Mouse (Mus musculus) MEL (cell line): ENCODE measurements around the gene Dtnb. TPM values are rescaled to one million over a fixed set of nuclear protein-coding genes. Genes with fewer than 3 reads are reported as not detected.

Source experiments
- DNase-seq: peaks from one replicate; pipeline ENCODE4 v3.0.0; 2011; ENCODE audit warnings: low read depth, low spot score
- H3K27ac ChIP-seq: 2 replicates; pipeline ENCODE4 v1.5.1; 2012; ENCODE audit warnings: low read depth, mild to moderate bottlenecking, control low read depth, low read length, moderate library complexity; ENCODE audit not compliant: control insufficient read depth
- H3K27me3 ChIP-seq, 2 experiments: fragments of 150-350 bp in 1 of 2; sonication (generic) in 1 of 2; 2 replicates each; pipeline ENCODE4 v1.6.1; 2012; ENCODE audit warnings: low read length in 2 of 2, mild to moderate bottlenecking in 2 of 2, improper control_type of control experiment in 1 of 2, moderate library complexity in 1 of 2; ENCODE audit not compliant: insufficient read depth in 2 of 2, control insufficient read depth in 1 of 2
- H3K36me3 ChIP-seq, 2 experiments: 2 replicates each; pipeline ENCODE4 v1.6.1; 2012 to 2014; ENCODE audit warnings: low read length in 2 of 2, improper control_type of control experiment in 1 of 2, inconsistent platforms in 1 of 2, mild to moderate bottlenecking in 1 of 2; ENCODE audit not compliant: insufficient read depth in 2 of 2, control insufficient read depth in 1 of 2
- H3K4me1 ChIP-seq, 2 experiments: fragments of 150-350 bp in 1 of 2; sonication (generic) in 1 of 2; 2 replicates each; pipeline ENCODE4 v1.6.1; 2012; ENCODE audit warnings: low read length in 2 of 2, improper control_type of control experiment in 1 of 2, mild to moderate bottlenecking in 1 of 2; ENCODE audit not compliant: insufficient read depth in 2 of 2, control insufficient read depth in 1 of 2
- H3K4me3 ChIP-seq, 2 experiments: fragments of 150-350 bp in 1 of 2; sonication (generic) in 1 of 2; 2 replicates each; pipeline ENCODE4 v1.5.1; 2012; ENCODE audit warnings: low read depth in 2 of 2, low read length in 2 of 2, mild to moderate bottlenecking in 2 of 2, moderate library complexity in 2 of 2, control low read depth in 1 of 2, improper control_type of control experiment in 1 of 2; ENCODE audit not compliant: control insufficient read depth in 1 of 2, insufficient read depth in 1 of 2
- H3K79me2 ChIP-seq: 2 replicates; pipeline ENCODE4 v1.6.1; 2012; ENCODE audit warnings: mild to moderate bottlenecking, low read length, moderate library complexity; ENCODE audit not compliant: control insufficient read depth, poor library complexity, insufficient read depth
- H3K9ac ChIP-seq: 2 replicates; pipeline ENCODE4 v1.6.1; 2012; ENCODE audit warnings: low read depth, mild to moderate bottlenecking, control low read depth, low read length, moderate library complexity; ENCODE audit not compliant: control insufficient read depth, poor library complexity, severe bottlenecking
- H3K9me3 ChIP-seq: fragments of 150-350 bp; sonication (generic); replicated peaks from 2 replicates; pipeline ENCODE4 v1.6.1; 2012; ENCODE audit warnings: mild to moderate bottlenecking, low read length, improper control_type of control experiment, moderate library complexity; ENCODE audit not compliant: insufficient read depth
- BHLHE40 ChIP-seq: IDR thresholded peaks from 2 replicates; pipeline ENCODE4 v1.6.1; 2012; ENCODE audit warnings: low read depth, mild to moderate bottlenecking, inconsistent platforms, low read length, improper control_type of control experiment, borderline replicate concordance
- CHD1 ChIP-seq: IDR thresholded peaks from 2 replicates; pipeline ENCODE4 v1.6.1; 2012; ENCODE audit warnings: low read depth, mild to moderate bottlenecking, inconsistent platforms, low read length, improper control_type of control experiment
- CHD2 ChIP-seq: IDR thresholded peaks from 2 replicates; pipeline ENCODE4 v1.6.1; 2011; ENCODE audit warnings: low read length, improper control_type of control experiment
- CTCF ChIP-seq, 3 experiments: IDR thresholded peaks in 2 of 3; conservative IDR thresholded peaks in 1 of 3; 2 replicates each; pipeline ENCODE4 v1.5.1; 2011 to 2012; ENCODE audit warnings: low read length in 3 of 3, low read depth in 2 of 3, mild to moderate bottlenecking in 2 of 3, improper control_type of control experiment in 1 of 3, inconsistent platforms in 1 of 3, mixed read lengths in 1 of 3, moderate library complexity in 1 of 3; ENCODE audit not compliant: control insufficient read depth in 1 of 3, insufficient read depth in 1 of 3, poor library complexity in 1 of 3, severe bottlenecking in 1 of 3
- E2F4 ChIP-seq: IDR thresholded peaks from 2 replicates; pipeline ENCODE4 v1.6.1; 2011; ENCODE audit warnings: low read depth, low read length, improper control_type of control experiment, borderline replicate concordance
- GABPA ChIP-seq: IDR thresholded peaks from 2 replicates; pipeline ENCODE4 v1.6.1; 2012; ENCODE audit warnings: low read depth, mild to moderate bottlenecking, inconsistent platforms, low read length, improper control_type of control experiment, moderate library complexity
- HCFC1 ChIP-seq: IDR thresholded peaks from 2 replicates; pipeline ENCODE4 v1.6.1; 2012; ENCODE audit warnings: low read depth, mild to moderate bottlenecking, inconsistent platforms, low read length, improper control_type of control experiment, moderate library complexity
- JUND ChIP-seq: IDR thresholded peaks from 2 replicates; pipeline ENCODE4 v1.6.1; 2011; ENCODE audit warnings: low read depth, mild to moderate bottlenecking, improper control_type of control experiment, low read length
- KAT2A ChIP-seq: conservative IDR thresholded peaks from 2 replicates; pipeline ENCODE4 v1.6.1; 2012; ENCODE audit warnings: low read depth, low read length, improper control_type of control experiment, inconsistent platforms
- MAFK ChIP-seq: IDR thresholded peaks from 2 replicates; pipeline ENCODE4 v1.6.1; 2011; ENCODE audit warnings: low read depth, mild to moderate bottlenecking, low read length, improper control_type of control experiment, borderline replicate concordance
- MXI1 ChIP-seq: IDR thresholded peaks from 2 replicates; pipeline ENCODE4 v1.6.1; 2011; ENCODE audit warnings: mild to moderate bottlenecking, low read depth, low read length, improper control_type of control experiment
- MYB ChIP-seq: IDR thresholded peaks from 2 replicates; pipeline ENCODE4 v1.6.1; 2011; ENCODE audit warnings: mild to moderate bottlenecking, low read depth, low read length, improper control_type of control experiment
- MYC ChIP-seq: IDR thresholded peaks from 2 replicates; pipeline ENCODE4 v1.6.1; 2011; ENCODE audit warnings: low read depth, mild to moderate bottlenecking, low read length, improper control_type of control experiment, moderate library complexity
- NELFE ChIP-seq: IDR thresholded peaks from 2 replicates; pipeline ENCODE4 v1.6.1; 2011; ENCODE audit warnings: low read depth, low read length, improper control_type of control experiment
- POLR2A ChIP-seq, 2 experiments: IDR thresholded peaks; 2 replicates each; pipeline ENCODE4 v1.6.1; 2011 to 2012; ENCODE audit warnings: low read length in 2 of 2, mild to moderate bottlenecking in 2 of 2, control low read depth in 1 of 2, improper control_type of control experiment in 1 of 2, low read depth in 1 of 2, moderate library complexity in 1 of 2; ENCODE audit not compliant: control insufficient read depth in 1 of 2, insufficient read depth in 1 of 2, poor library complexity in 1 of 2
- POLR2AphosphoS2 ChIP-seq: IDR thresholded peaks from 2 replicates; pipeline ENCODE4 v1.6.1; 2011; ENCODE audit warnings: low read length, improper control_type of control experiment
- POLR2AphosphoS5 ChIP-seq: IDR thresholded peaks from 2 replicates; pipeline ENCODE4 v1.6.1; 2012; ENCODE audit warnings: low read depth, borderline replicate concordance, mild to moderate bottlenecking, inconsistent platforms, low read length, moderate library complexity, mixed read lengths
- RAD21 ChIP-seq: IDR thresholded peaks from 2 replicates; pipeline ENCODE4 v1.6.1; 2011; ENCODE audit warnings: mild to moderate bottlenecking, low read depth, low read length, improper control_type of control experiment
- SIN3A ChIP-seq: IDR thresholded peaks from 2 replicates; pipeline ENCODE4 v1.6.1; 2012; ENCODE audit warnings: low read length, improper control_type of control experiment, inconsistent platforms
- SMC3 ChIP-seq: IDR thresholded peaks from 2 replicates; pipeline ENCODE4 v1.6.1; 2011; ENCODE audit warnings: low read depth, low read length, improper control_type of control experiment
- TBP ChIP-seq: IDR thresholded peaks from 2 replicates; pipeline ENCODE4 v1.8.0; 2011; ENCODE audit warnings: low read depth, low read length, improper control_type of control experiment
- ZC3H11A ChIP-seq: IDR thresholded peaks from 2 replicates; pipeline ENCODE4 v1.6.1; 2012; ENCODE audit warnings: low read depth, mild to moderate bottlenecking, inconsistent platforms, low read length, improper control_type of control experiment
- polyA plus RNA-seq, 2 experiments: library from polyadenylated mRNA; stranded (reverse) in 1 of 2; unstranded in 1 of 2; fragments of >175 nt in 1 of 2; fragments of >200 nt in 1 of 2; gene quantifications; 2 replicates each; pipeline versions ENCODE4 v1.2.1 to v1.2.4; 2012; ENCODE audit warnings: low replicate concordance in 2 of 2, low read depth in 1 of 2; ENCODE audit not compliant: insufficient read length in 2 of 2, insufficient read depth in 1 of 2, missing spikeins in 1 of 2
- total RNA-seq: library from RNA; depleted of rRNA; stranded (reverse); fragments of 300-350 nt; gene quantifications from 2 replicates; pipeline ENCODE4 v1.2.3, GENCODE M21; 2012

Gene Dtnb
- total and polyA plus RNA-seq, 3 experiments = 18.6 to 24.9 TPM; not detected in 1

GRCm38 (mm10) chr12:3770546-3770945 is 198.4 kb downstream of the Dtnb start:
- no peak for DNase-seq
- no peak overlapping the region for H3K27ac ChIP-seq
- H3K4me1 ChIP-seq = peaks cover 0 to 1% of the 10 kb centered on the region in 2 experiments; a peak in 2 of 4 replicates
- H3K9ac ChIP-seq = no peak overlapping the region
- no peak overlapping the region for H3K4me3 ChIP-seq
- TF ChIP-seq MAFK (no peak), RAD21 (no peak), POLR2AphosphoS2 (no peak), GABPA (no peak), CHD2 (no peak), HCFC1 (no peak), MYC (no peak), E2F4 (no peak), ZC3H11A (no peak), MXI1 (no peak), BHLHE40 (no peak), CTCF (IDR thresholded peaks at IDR 0.05 in 2 of 3, conservative IDR thresholded peaks at IDR 0.05 in 1 of 3; ENCODE audit: control insufficient read depth in 1 of 3, insufficient read depth in 1 of 3, low read depth in 2 of 3, low read length in 3 of 3, poor library complexity in 1 of 3, severe bottlenecking in 1 of 3) (no peak)
- H3K27me3 ChIP-seq = no peaks in the 10 kb centered on the region
- no peaks in the 10 kb centered on the region for H3K79me2 ChIP-seq
- H3K9me3 ChIP-seq = no peaks in the 10 kb centered on the region
- H3K36me3 ChIP-seq = peaks cover 0 to 1% of the 10 kb centered on the region in 2 experiments; a peak in 2 of 4 replicates

- no peaks in the 10 kb centered on the region for H3K27me3 ChIP-seq
- no peaks in the 10 kb centered on the region for H3K79me2 ChIP-seq
- no peaks in the 10 kb centered on the region for H3K9me3 ChIP-seq
- peak; percentile 11 for DNase-seq
- no peak overlapping the region for H3K27ac ChIP-seq
- H3K4me1 ChIP-seq = peaks cover 3 to 7% of the 10 kb centered on the region in 2 experiments; a peak in 3 of 4 replicates
- no peak overlapping the region for H3K9ac ChIP-seq
- H3K36me3 ChIP-seq = peaks cover 0 to 7% of the 10 kb centered on the region in 2 experiments; a peak in 2 of 4 replicates
- TF ChIP-seq E2F4 = no peak
- TF ChIP-seq KAT2A = no peak
- TF ChIP-seq NELFE = no peak
- no peak for TF ChIP-seq MYB
- no peak for TF ChIP-seq TBP
- TF ChIP-seq CHD2 = no peak
- no peak for TF ChIP-seq SMC3
- TF ChIP-seq HCFC1 = no peak
- TF ChIP-seq SIN3A = no peak
- TF ChIP-seq JUND = no peak
- TF ChIP-seq POLR2AphosphoS5 = no peak
- TF ChIP-seq POLR2A (IDR thresholded peaks at IDR 0.05; ENCODE audit: control insufficient read depth in 1 of 2, insufficient read depth in 1 of 2, low read depth in 1 of 2, low read length in 2 of 2, poor library complexity in 1 of 2) = no peak
- TF ChIP-seq CHD1 = no peak
- no peak overlapping the region for H3K4me3 ChIP-seq
Measured at GRCm38 (mm10) chr12:3771080-3771479, 198.9 kb downstream of the Dtnb start.
